Mouse (Mus musculus) T-cell, adult 2 months (primary cell): Measurements from ENCODE around the gene Amt.
A peak's percentile ranks its signal among the peaks of the same experiment; 100 is the strongest.
"Not testable (repeated sequence)": the region's sequence is repeated elsewhere in the genome, so short reads cannot be mapped to it uniquely, and the experiment has no call there.

Experiments
- DNase-seq: peaks from one replicate; pipeline ENCODE4 v3.0.0; 2022; ENCODE audit warnings: low spot score

The Amt gene

DNA sequence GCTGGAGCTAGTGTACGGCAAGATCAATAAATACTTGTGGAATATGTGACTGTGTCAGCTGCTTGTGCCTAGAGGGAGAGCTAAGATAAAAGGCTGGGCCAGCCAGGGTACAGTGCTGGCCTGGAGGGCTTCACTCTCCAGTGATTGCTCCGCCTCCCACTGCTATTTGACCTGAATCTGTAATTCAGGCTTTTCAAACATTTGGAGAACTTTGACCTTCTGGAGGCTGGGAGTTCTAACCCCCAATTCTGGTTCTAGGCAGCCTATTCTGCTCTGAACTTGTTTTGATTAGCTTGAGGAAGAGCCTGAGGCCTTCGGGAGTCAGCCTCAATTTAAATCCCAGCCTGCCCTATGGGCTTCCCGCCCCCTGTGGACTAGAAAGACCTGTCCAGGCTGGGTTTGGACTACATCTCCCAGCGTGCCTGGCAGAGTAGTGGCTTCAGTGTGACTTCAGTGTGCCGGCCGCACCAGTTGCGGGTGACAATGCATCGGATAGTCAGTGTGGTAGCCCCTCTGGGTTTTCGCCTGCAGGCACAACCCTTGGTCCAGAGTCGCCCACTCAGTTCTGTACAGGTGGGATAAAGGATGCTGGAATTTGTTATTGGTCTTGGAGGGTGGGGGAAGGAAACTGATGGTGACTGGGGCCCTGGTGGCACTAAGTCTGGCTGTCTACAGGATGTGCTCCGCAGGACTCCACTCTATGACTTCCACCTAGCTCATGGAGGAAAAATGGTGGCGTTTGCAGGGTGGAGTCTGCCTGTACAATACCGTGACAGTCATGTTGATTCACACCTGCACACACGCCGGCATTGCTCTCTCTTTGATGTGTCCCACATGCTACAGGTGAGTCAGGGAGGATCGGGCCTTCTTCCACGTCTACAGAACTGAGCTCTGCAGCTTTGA is at the start of gene Amt:
Gene Amt, plus strand, starts transcription at position 401 of the 903 bp plus-strand sequence.
- no peak for DNase-seq

DNA sequence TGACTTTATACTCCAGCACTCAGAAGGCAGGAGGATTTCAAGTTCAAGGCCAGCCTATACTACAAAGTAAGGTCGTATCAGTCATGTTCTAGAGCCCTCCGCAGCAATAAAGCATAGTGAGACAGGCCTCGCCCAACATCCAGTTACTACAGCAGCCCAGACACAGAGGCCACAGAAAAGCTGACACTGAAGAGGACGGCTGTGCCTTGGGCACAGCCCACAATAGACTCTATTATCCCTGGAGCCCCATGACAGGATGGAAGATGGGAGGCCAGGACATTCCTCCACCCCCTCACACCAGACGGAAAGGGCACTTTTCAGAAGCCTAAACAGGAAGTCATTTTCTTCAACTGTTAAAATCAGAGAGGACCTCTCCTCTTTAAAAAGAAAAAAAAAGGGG is 47.7 kb upstream of the Amt start:
- DNase-seq: no peak

DNA sequence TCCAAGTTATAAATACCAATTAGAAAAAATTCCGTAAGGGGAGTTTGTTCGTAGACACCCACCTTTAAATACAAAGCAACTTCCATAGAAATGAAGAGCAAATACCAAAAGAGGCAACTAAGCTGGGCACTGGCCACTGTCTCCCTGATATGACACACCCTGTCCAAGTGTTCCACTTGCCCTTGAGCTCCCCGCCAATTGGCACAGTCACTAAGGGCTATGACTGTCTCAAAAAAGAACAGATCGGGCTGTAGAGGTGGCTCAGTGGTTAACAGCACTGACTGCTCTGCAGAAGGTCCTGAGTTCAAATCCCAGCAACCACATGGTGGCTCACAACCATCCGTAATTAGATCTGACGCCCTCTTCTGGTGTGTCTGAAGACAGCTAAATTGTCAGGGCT is 44.8 kb upstream of the Amt start:
- DNase-seq: no peak

DNA sequence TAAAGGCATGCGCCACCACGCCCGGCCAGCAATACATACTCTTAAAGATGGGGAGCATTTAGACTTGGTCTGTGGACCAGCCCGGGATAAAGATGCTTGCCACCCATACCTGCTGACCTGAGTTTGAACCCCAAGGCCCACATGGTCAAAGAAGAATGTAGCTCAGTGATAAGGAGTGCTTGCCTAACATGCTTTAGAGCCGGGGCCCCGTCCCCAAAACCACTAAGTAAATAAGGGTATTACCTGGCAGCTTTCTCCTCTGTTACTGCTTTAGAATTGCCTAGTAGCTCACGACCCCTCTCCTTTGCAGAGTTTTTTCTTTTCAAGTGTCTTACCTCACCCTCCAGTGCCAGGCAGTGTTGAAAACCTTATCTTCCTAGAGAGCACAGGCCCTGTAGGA is 43.9 kb upstream of the Amt start:
- DNase-seq: no peak

DNA sequence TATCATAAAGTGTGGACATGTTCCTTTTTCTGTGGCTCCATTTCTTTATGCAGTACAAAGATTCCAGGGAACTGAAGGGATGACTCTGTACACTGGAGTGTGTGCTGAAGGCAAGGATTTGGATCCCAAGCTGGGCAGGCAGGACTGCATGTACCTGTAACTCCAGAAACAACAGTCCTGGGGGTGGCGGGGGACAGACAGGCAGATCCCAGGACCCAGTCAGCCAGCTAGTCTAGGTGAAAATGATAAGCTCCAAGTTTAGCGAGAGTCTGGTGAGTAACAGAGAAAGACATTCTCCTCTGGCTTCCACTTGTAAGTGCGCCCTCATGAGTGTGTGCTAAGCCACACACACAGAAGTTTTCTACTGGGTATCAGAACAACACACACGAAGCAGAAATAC is 36.1 kb upstream of the Amt start:
- DNase-seq: no peak

DNA sequence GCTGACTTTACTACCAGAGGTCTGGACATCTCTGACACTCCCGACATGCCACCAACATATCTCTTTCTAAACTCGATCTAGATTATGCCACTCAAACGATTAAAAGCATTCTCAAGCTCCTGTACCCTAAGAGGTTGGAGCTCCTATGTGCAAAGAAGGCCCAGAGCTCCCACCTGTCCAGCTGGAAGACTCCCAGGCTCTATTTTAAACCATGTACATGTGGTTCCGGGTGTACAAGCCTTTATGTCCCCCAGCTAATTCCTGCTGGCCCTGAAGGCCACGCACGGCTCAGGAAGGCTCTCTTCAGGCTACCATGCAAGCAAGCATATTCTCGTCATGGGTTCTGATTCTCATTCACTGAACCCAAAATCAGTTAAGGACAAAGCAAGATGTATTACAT is 34.8 kb upstream of the Amt start:
- no peak for DNase-seq

DNA sequence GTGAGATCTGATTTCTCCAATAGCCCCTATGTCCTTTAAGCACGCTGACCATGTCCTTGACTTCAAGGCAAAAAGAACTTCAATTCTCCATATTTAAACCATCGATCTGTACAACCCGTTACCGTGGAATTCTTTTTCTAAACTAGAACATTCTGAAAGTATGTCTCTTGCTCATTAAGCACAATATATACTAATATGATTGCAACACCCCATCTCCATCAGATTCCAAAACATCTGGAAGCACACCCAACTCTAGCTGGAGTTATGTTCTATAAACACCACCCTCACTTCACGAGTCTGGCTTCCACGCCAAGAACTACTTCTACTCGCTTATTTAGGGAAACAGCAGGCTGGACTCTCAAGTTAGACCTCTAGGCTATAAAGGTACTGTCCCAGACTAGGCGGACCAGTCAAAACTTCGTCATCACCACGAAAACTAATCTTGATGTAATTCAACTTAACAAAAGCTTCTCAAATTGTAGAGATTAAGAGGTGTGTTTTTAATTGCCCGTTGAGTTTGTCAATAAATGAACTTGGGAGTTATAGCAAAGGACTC is 34.1 kb upstream of the Amt start:
- DNase-seq: no peak

DNA sequence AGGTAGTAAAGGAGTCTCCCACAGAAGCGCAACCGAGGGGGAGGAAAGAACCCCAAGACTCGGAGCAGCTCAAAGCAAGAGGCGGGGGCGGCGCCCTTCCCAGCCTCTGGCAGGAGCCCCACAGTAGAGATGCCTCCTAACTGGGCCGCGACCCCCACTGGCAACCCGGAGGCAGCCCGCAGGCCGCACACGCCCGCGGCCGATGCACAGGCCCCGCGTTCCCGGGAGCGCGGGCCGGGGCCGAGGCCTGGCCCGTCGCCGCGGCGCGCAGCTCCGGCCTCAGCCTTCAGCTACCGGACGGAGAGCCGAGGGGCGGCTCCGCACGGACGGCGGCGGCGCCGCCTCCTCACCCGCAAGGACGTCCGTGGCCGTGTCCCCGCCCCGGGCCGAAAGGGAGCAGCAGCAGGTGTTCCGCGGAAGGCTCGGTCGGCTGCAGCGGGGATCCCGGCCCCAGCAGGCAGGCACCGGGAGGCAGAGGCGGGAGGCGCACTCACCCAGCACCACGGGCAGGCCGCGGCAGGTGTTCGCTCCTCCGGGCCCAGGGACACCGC is 33.4 kb upstream of the Amt start:
- DNase-seq: no peak

DNA sequence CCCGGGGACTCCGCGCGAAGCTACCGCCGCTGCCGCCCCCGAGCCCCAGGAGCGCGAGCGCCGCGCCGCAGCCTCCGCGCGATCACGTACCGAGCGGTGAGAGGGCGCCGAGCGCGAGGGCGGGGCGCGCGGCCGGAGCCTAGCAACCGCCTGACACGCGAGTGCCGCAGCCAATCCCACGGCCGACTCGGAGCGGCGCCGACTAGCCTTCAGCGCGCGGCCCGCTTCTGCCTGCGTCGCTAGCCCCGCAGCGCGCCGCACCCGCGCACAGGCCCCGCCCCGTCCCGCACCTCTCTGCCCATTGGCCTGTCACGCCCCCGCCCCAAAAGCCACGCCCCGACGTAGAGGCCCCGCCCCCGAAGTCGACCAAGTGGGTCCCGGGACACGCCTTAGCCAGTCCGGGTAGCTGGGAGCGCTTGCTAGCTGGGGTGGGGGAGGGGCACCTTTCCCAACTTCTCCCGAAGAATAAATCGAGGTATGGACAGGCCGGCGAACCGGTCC is 32.9 kb upstream of the Amt start, which contains the start of gene Dag1:
Gene Dag1, minus strand, starts transcription at position 269 of the 501 bp plus-strand sequence.
- DNase-seq: peak; percentile 98

DNA sequence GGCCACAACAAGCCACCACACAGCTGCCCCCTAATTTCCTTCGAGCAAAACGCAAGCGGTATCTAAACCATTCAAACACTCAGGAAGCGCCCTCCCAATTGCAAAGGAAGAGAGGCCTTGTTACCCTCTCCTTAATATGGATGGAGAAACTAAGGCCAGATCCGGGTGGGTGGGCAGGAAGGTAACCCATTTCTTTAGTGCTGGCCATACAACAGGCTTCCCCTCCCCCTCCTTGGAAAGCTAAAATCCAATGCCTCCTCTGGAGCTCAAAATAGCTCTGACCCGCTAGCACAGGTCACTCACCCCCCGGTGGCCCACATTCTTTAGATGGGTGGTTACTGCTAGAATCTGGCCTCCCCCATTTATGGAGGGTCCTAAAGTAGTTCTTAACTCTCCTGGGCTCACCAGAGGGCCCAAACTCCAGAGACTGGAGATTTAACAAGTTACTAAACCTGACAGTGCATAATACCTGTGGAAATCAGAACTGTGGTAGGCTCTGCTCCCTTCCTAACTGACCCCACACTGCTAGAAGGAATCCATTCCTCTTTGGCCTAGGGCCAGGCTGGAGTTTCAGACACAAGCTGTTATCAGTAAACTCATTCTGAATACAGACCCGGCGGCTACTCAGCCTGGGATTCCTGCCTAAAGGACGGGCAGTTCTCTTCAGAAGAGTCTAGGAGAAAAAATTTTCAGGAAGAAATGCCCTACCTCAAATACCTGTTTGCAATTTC is 32.3 kb upstream of the Amt start:
- DNase-seq: no peak

DNA sequence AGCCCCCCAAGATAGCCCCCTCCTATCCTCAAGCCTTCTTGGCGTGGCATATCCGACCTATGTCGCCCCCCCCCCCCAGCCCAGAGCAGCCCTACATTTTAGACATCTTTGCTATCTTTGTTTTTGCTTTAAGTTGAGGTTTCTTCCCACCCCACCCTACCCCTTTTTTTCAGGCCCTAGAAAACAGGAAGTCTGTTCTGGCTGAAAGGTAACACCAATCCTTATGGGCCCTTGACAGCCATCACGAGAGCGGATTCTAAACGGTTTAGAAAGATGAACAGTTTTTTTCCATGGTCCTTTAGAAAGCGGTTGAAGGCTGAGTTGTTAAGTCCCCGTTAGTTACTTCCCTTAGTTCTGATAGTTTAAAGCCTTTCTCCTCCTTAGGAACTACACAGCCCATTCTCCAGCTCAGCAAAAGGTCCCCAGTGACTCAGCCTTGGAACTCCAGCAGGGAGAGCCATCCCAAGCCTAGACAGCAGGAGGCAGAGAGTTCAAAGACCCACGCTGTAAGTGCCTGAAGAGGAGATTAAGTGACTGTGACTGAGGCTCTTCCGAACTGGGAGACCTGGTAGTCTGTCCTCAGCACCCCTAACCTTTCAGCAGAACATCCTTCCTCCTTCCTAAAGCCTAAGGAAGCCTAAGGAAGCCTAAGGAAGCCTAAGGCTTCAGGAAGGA is 30.3 kb upstream of the Amt start:
- DNase-seq: peak; percentile 18

DNA sequence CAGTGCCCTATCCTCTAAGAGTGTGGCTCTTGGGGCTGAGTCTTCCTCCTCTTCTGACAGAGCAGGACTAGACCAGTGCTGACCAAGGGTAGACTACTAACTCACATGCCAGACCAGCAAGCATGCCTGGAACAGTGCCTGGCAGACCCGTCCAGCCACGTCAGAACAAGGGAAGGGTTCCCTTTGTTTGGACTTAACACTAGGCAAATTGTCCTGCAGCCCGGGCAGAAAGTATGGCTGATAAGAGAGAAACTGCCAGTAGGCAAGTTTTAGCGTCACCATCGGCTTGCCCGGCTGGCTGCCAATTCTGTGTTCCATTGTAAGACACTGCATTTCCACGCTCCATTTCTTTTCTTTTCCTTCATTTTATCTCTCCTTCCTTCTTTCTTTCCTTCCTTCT is 29.0 kb upstream of the Amt start:
- DNase-seq: no peak

DNA sequence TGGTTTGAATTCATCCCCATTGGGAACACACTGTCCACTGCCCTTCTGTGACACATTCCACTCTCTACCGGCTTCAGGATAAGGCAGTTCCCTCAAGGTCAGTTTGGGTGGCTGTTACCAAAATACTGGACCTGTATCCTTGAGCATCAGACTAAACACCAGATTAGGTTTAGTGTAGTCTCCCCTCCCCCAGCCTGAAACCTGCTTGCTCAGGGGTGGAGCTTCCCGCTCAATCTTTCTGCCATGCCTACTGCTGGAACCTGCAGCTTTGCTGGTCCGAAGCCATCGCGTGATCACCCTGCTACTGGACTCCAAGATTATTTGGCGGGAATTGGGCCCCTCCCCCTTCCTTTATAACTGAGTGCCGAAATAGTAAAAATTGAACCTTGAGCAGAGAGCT is 28.0 kb upstream of the Amt start:
- not testable (repeated sequence) for DNase-seq

DNA sequence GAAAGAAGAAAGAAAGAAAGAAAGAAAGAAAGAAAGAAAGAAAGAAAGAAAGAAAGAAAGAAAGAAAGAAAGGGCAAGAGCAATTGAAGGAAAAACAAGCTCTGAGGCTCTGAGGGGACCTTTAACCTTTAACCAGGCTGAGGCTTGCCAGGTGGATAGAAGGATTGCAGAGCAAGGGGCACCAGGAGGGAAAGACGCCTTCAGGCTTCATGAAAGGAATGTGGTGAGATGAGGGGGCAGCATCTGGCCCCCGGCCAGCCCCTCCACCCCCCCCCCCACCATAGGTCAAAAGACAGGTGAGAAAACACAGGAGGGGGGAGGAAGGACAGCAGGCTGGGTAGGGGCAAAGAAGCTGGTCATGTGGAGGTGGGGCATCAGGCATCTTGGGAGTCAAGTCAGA is 24.7 kb upstream of the Amt start:
- no peak for DNase-seq

DNA sequence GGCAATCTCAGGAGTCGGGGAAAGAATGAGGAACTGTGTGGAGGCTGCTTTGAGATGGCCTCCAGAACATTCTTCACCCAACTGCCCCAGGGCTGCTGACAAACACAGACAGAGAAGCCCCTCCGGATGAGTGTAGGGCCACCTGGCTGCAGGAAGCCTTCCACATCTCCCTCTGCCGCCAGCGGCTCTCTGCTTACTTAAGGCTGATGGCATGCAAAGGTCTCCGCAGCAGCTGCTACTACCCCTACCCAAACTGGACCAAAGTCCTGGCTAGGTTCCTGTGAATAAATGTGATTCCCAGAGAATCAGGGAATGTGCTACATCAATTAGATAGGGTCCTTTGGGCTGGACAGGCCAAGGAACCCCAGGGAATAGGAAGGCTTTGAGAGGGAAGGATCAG is 24.0 kb upstream of the Amt start:
- DNase-seq: no peak

DNA sequence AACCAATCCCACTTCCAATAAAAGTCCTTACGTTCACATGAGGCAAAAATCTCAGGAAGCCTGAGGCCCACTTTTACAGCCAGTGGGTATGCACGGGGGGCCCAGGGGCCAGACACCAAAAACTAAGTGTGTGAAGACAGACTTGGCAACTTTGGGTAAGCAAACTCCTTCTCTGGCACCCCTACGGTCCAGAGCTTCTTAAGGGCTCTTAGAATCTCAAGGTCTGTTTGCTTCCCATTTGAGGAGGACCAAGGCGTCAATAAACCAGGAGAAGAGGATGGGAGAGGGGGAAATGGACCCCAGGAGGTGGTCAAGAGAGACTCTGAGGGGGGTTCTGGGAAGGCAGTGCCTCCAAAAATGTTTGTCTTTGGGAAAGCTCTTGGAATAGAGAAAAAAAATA is 23.2 kb upstream of the Amt start:
- DNase-seq: no peak

DNA sequence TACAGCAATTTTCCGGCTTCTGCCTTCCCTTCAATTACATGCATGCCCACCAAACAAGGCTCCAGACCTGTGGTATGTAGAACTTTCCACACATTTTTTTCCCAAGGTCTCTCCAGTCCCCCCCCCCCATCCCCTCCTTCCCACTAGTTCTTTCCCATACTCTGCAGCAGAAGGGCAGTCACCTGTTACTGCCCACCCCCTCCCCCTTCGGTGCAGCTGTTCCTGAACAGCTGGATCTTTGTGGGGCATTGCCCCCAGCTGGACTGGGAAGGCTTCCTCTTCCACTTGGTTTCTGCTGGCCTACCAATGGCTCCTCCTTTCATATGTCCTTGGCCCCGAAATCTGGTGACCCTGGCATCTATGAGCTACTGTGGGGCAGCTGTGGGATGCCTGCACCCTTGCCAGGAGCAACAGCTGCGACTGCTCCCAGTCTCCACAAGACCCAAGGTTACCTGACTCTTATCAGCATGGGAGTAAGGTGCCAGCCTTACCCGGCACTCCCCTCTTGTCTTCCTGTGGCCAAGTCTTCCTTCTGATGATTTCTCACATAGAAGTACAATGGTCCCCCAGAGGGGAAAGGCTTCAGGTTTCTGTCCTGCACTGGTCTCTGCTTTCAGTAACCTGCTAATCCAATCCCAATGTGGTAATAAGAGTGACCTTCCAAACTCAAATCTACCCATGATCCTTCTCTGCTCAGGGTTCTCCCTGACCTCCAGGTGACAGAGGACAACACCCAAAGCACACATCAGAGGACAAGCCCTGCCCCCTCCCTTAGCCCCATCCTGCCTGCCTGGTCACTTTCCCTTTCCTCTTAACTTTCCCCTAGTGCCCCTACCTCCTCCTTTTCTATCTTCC is 21.9 kb upstream of the Amt start:
- no peak for DNase-seq

DNA sequence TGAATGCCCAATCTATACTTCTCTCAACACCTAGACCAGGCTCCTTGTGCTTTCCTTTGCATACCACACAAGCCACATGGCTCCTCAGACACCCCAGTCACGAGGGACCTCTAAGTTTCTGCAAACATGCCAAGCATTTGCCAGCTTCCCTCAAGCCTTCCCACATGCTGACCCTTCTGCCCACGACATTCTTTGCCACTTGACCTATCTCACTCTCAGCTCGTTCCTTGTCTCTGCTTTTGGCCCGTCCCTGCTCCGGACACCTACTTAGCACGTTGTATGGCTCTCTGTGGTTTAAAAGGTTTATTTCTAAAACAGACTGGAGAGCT is 21.4 kb upstream of the Amt start:
- no peak for DNase-seq

DNA sequence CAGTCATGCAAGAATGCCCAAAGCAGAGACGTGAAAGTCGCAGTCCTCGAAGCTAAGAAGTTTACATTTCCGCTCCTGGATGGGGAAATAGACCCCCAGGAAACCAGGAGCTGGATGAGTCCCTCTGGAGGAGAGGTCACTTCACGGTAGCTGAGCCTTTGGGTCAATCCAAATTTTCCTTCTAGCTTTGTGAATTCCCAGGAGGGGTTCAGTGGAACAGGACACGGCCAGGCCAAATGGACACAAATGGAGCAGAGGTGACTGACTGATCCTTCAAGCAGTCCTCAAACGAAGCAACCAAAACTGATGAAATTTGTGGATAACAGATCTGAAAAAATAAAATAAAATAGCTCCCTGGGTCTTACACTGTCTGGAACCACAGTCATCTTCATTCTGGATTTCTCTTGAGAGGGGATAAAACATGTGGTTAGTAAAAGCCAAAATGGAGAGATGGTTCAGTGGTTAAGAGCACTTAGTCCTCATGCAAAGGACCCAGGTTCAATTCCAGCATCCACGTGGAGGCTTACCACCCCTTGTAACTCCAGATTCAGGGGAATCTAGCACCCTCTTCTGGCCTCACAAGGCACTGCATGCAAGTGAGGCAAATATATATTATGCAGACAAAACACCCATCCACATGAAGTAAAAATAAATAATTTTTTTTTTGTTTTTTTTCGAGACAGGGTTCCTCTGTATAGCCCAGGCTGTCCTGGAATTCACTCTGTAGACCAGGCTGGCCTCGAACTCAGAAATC is 17.8 kb upstream of the Amt start:
- DNase-seq: peak; percentile 58

DNA sequence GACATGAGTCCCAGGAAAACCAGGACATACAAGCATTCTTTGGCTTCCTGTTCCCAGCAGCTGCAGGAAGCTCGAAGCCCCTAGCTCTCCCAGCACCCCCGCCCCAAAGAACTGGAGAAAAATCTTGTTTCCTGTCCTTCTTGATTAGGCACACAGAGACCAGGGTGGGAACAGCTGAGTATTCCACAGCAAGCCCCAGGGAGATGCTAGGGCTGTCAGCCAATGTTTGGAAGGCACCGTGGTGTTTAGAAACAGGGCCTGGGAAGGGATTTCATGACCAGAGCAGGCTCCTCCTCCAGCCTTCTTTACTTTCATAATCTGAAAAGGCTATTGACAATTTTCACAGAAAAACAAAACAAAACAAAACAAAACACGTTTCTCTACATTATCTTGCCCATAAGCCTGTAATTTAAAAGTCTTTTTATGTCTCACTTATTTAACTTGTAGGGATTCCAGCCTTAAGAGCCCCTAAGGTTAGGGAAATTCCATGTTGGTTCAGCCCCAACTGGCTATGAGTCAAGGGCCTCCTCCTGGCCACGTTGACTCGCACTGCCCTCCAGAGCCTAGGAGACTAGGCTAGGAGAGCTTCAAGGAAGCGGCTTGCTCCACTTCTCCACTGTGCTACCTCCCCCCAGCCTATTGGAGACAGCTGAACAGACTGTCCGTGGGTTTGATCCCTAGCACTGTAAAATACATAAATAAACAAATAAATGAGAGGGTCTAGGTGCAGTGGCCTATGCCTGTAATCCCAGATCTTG is 16.4 kb upstream of the Amt start:
- no peak for DNase-seq
